Mouse (Mus musculus) forebrain, embryonic 11.5 days (tissue): ENCODE data around the gene Gabra5. TPM values are rescaled to one million over a fixed set of nuclear protein-coding genes. Genes with fewer than 3 reads are reported as not detected.

ENCODE experiments used
- ATAC-seq: fragments of 200-750 bp; cut with Nextera tagmentation; replicated peaks from 2 replicates; pipeline ENCODE4 v1.8.0; 2017; ENCODE audit warnings: moderate TSS enrichment; ENCODE audit not compliant: low FRiP score
- DNase-seq: peaks from one replicate; pipeline ENCODE4 v3.0.0-alpha.2; 2017; ENCODE audit warnings: low spot score
- H3K27ac ChIP-seq: fragments of 300-500 bp; sonication (generic); 2 replicates; pipeline ENCODE4 v1.5.1; 2014; ENCODE audit warnings: low read depth, low read length
- H3K27me3 ChIP-seq: fragments of 300-500 bp; sonication (generic); 2 replicates; pipeline ENCODE4 v1.6.1; 2014; ENCODE audit warnings: mild to moderate bottlenecking, low read length, mixed read lengths; ENCODE audit not compliant: control insufficient read depth, insufficient read depth
- H3K36me3 ChIP-seq: fragments of 300-500 bp; sonication (generic); 2 replicates; pipeline ENCODE4 v1.6.1; 2014; ENCODE audit warnings: mild to moderate bottlenecking, low read length, moderate library complexity, mixed read lengths; ENCODE audit not compliant: control insufficient read depth, insufficient read depth
- H3K4me1 ChIP-seq: fragments of 300-500 bp; sonication (generic); replicated peaks from 2 replicates; pipeline ENCODE4 v1.6.1; 2014; ENCODE audit warnings: low read length, mixed read lengths; ENCODE audit not compliant: control insufficient read depth, insufficient read depth
- H3K4me2 ChIP-seq: fragments of 300-500 bp; sonication (generic); 2 replicates; pipeline ENCODE4 v1.6.1; 2014; ENCODE audit warnings: low read depth, mild to moderate bottlenecking, low read length, moderate library complexity, mixed read lengths; ENCODE audit not compliant: severe bottlenecking
- H3K4me3 ChIP-seq: fragments of 300-500 bp; sonication (generic); 2 replicates; pipeline ENCODE4 v1.5.1; 2014; ENCODE audit warnings: low read depth, low read length
- H3K9ac ChIP-seq: fragments of 300-500 bp; sonication (generic); 2 replicates; pipeline ENCODE4 v1.6.1; 2014; ENCODE audit warnings: low read length
- H3K9me3 ChIP-seq: fragments of 300-500 bp; sonication (generic); 2 replicates; pipeline ENCODE4 v1.6.1; 2016; ENCODE audit warnings: low read length, mixed read lengths; ENCODE audit not compliant: control insufficient read depth
- WGBS: fragments of 180-500 bp; shearing (Covaris S2); extraction: QIAGEN DNeasy Blood & Tissue Kit; methylation state at CpG from one replicate; pipeline ENCODE4 v1.1.7; 2014; 5-methylcytosine and 5-hydroxymethylcytosine counted together
- polyA plus RNA-seq: library from polyadenylated mRNA; unstranded; fragments of >200 nt; fragmentation: Nextera tagmentation; extraction: Ambion mirVana; gene quantifications from 2 replicates; pipeline ENCODE4 v1.2.1, GENCODE M21; 2014

The Gabra5 gene
- 0.52 and 0.59 TPM in 2 replicates for polyA plus RNA-seq

- Histone ChIP-seq H3K4me3 (peak within 1 kb of the TSS; percentile 41), H3K27me3 (peaks cover 44% of the 10 kb centered on the region), H3K36me3 (no peaks in the 10 kb centered on the region), H3K27ac (no peak within 1 kb of the TSS), H3K4me2 (peak within 1 kb of the TSS; percentile 87), H3K9ac (peak within 1 kb of the TSS; percentile 32; the same call in 1 of the 2 replicates), H3K4me1 (0 out of 2 replicates have a peak, but pooled peaks cover 2% of the 10 kb centered on the region), H3K9me3 (no peaks in the 10 kb centered on the region)
- ATAC-seq, result peak; percentile 77
- under 1% methylated on average over 59 of the region's 59 CpGs for WGBS
- DNase-seq, result peak; percentile 81
Measured at GRCm38 (mm10) chr7:57509681-57510141, at the start of gene Gabra5. TSS of gene Gabra5 (minus strand) at chr7:57510059.

GRCm38 (mm10) chr7:57538565-57538964 is 28.7 kb upstream of the Gabra5 start:
- H3K4me1 ChIP-seq, result no peaks in the 10 kb centered on the region
- no peaks in the 10 kb centered on the region for H3K9me3 ChIP-seq
- H3K4me2 ChIP-seq, result no peak overlapping the region
- no peak overlapping the region for H3K9ac ChIP-seq
- no peaks in the 10 kb centered on the region for H3K36me3 ChIP-seq
- H3K27ac ChIP-seq, result no peak overlapping the region
- peak; percentile 72 for ATAC-seq
- no peaks in the 10 kb centered on the region for H3K27me3 ChIP-seq
- DNase-seq, result no peak
- 26% methylated on average over 7 of the region's 7 CpGs for WGBS
- no peak overlapping the region for H3K4me3 ChIP-seq

- Histone ChIP-seq H3K4me1 (no peaks in the 10 kb centered on the region), H3K9ac (no peak overlapping the region), H3K27me3 (no peaks in the 10 kb centered on the region), H3K27ac (no peak overlapping the region), H3K4me2 (no peak overlapping the region), H3K36me3 (no peaks in the 10 kb centered on the region), H3K4me3 (no peak overlapping the region), H3K9me3 (no peaks in the 10 kb centered on the region)
- ATAC-seq (no peak), DNase-seq (no peak)
- 92% methylated on average over 10 of the region's 10 CpGs for WGBS
Measured at GRCm38 (mm10) chr7:57532676-57533075, 22.8 kb upstream of the Gabra5 start.

- Histone ChIP-seq H3K27ac (no peak overlapping the region), H3K27me3 (no peaks in the 10 kb centered on the region), H3K4me1 (no peaks in the 10 kb centered on the region), H3K9me3 (no peaks in the 10 kb centered on the region), H3K36me3 (no peaks in the 10 kb centered on the region), H3K4me2 (no peak overlapping the region), H3K9ac (no peak overlapping the region), H3K4me3 (no peak overlapping the region)
- WGBS, result 96% methylated on average over 8 of the region's 8 CpGs
- DNase-seq (no peak), ATAC-seq (no peak)
Measured at GRCm38 (mm10) chr7:57529954-57530353, 20.1 kb upstream of the Gabra5 start.

- no peak overlapping the region for H3K9ac ChIP-seq
- DNase-seq, result no peak
- ATAC-seq, result no peak
- H3K36me3 ChIP-seq, result no peaks in the 10 kb centered on the region
- H3K4me1 ChIP-seq, result no peaks in the 10 kb centered on the region
- no peak overlapping the region for H3K4me3 ChIP-seq
- no peak overlapping the region for H3K27ac ChIP-seq
- WGBS, result 93% methylated on average over 4 of the region's 4 CpGs
- no peaks in the 10 kb centered on the region for H3K9me3 ChIP-seq
- no peak overlapping the region for H3K4me2 ChIP-seq
- H3K27me3 ChIP-seq, result no peaks in the 10 kb centered on the region
Measured at GRCm38 (mm10) chr7:57529451-57529850, 19.6 kb upstream of the Gabra5 start.

GRCm38 (mm10) chr7:57512955-57513354 is 3.1 kb upstream of the Gabra5 start:
- DNase-seq (no peak), ATAC-seq (no peak)
- 31% methylated on average over 3 of the region's 3 CpGs for WGBS

GRCm38 (mm10) chr7:57508860-57509632 is 813 bp downstream of the Gabra5 start:
- H3K9me3 ChIP-seq, result no peaks in the 10 kb centered on the region
- peak; percentile 69 for ATAC-seq
- no peak overlapping the region for H3K27ac ChIP-seq
- H3K36me3 ChIP-seq, result no peaks in the 10 kb centered on the region
- H3K9ac ChIP-seq, result peak overlapping the region; percentile 32; the same call in 1 of the 2 replicates
- H3K27me3 ChIP-seq, result peaks cover 44% of the 10 kb centered on the region
- peak; percentile 67 for DNase-seq
- H3K4me3 ChIP-seq, result peak overlapping the region; percentile 41
- 1% methylated on average over 70 of the region's 72 CpGs for WGBS
- 0 out of 2 replicates have a peak, but pooled peaks cover 2% of the 10 kb centered on the region for H3K4me1 ChIP-seq
- H3K4me2 ChIP-seq, result peak overlapping the region; percentile 87

More at GRCm38 (mm10) chr7:57512955-57513354, 3.1 kb upstream of the Gabra5 start:
- Histone ChIP-seq H3K27me3 (peaks cover 32% of the 10 kb centered on the region), H3K4me1 (0 out of 2 replicates have a peak, but pooled peaks cover 2% of the 10 kb centered on the region), H3K4me3 (no peak overlapping the region), H3K9me3 (no peaks in the 10 kb centered on the region), H3K27ac (no peak overlapping the region), H3K36me3 (no peaks in the 10 kb centered on the region), H3K9ac (no peak overlapping the region), H3K4me2 (no peak overlapping the region)

- H3K27me3 ChIP-seq, result peaks cover 11% of the 10 kb centered on the region
- ATAC-seq, result no peak
- no peak overlapping the region for H3K4me3 ChIP-seq
- no peak overlapping the region for H3K9ac ChIP-seq
- H3K4me2 ChIP-seq, result no peak overlapping the region
- H3K27ac ChIP-seq, result no peak overlapping the region
- no peaks in the 10 kb centered on the region for H3K9me3 ChIP-seq
- no peaks in the 10 kb centered on the region for H3K36me3 ChIP-seq
- 67% methylated on average over 4 of the region's 4 CpGs for WGBS
- H3K4me1 ChIP-seq, result no peaks in the 10 kb centered on the region
- DNase-seq, result no peak
Measured at GRCm38 (mm10) chr7:57502809-57503208, 7.0 kb downstream of the Gabra5 start.
